Mouse (Mus musculus): Measurements from ENCODE around the gene Gsg1.
A peak's percentile ranks its signal among the peaks of the same experiment; 100 is the strongest.

Gsg1 gene

DNA sequence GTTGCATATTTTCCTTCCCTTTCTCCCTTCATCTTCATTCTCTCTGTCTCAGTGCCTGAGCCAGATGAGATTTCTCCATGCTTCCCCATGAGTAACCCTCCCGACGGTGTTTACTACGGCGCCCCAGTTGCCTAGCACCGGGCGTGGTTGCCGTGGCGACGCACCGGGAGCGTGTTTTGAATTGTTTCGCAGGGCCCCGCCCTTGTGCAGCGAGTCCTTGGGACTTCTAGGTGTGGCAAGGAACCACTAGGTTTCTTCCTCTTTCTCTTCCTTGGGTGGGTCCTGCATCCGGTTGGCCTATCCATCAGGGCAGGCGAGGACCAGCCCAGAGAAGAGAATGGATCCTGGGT, 1.4 kb downstream of the Gsg1 start:
- DNase-seq = peak; percentile 74

DNA sequence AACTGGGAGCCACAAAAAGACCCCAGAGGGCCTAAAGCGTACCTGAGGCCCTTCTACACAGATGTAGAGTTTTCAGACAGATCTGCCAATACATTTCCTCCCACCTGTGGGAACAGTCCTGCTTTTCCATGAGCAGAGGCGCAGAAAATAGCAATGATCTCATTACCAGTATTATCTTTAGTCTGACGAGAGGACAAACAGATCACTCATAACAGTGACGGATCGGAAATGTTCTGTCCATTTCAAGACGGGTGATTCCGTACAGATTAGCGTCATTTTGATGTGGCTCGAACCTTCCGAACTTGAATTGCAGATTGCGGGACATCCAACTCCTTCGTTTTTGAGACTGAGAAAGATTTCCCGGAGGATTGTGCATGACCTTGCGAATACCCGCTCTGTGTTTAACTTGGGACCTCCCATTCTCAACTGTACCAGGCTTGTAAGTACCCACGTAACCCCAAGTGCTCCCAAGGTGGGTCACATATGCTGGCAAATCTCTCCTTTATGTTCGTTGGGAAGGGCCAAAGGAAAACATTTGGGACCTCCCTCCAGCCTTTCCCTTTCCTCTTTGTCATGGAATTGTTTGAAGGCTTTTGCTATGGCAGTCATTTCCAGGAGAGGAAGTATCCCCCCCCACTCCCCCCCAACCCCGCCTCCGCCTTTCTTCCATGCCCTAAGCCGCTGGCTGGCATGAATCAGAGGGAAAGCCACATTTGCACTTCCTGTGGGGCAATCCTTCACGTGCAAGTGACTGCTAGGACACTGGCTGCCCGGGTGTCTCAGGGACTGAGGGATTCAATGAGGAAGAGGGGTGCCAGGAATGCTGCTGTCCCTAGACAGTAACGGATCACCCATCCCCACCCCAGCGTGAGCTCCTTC, 2.1 kb downstream of the Gsg1 start:
- DNase-seq = peak; percentile 15

DNA sequence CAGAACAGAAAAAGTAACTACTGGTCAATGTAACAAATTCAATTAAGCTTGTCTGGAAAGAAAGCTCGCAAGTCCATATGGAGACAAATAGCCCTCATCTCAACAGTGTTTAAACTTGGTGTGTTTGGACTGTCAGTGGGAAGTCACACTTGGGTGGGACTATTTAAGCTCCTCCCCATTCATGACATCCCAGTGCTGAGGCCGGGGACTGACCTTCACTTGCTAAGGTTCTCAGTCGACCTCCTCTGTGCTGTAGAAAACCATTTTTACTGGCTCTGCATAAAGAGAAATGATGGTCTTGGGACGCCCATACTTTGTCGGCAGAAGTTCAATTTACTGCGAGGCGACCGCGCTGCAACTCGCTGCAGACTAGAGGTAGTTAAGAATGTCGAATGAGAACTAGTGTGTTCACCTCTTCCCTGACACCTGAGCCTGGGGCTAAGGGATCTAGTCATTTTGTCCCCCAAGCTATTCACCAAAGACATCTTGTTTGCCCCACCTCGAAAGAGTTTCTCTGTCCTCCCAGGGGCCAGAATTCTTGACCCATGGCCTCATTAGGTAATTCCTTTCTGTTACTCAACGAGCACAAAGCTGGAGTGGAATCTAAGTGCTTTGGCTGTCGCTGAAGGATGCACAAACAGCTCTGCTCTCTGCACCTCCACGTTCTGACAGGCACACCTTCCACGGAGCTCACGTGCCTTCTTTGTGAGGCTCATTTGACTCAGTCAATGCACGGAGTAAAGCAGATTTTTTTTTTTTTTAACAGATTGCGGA, 3.0 kb downstream of the Gsg1 start:
- DNase-seq = peak; percentile 8

DNA sequence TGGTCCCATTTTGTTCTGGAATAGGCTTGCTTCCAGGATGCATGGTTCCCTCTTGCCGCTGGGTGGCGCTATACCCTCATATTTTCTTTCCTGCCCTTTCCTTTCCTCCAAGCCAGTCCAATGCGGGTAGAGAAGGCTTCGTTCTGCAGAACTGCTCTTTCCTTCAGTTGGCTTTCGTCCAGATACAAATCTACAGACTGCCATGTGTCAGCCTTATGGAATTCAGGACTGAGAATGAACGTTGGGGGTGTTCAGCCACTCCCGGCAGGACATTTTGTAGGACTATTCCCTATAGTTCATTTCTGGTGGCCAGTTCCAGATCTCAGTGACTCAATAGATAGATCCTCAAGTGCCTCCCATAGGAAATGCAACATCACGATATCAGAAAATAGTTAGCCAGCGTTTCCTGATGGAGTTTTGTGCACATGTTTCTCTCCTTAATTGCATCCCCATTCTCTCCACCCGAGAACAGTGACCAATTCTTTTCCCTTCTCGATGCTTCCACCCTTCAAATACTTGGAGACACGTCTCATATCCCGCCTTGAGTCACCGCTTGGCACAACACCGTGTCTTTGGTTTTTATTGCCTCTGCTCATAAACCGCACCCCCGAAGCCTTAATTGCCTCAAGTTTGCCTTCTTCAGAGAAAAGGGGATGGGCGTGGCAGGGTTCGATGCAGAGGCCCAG, 4.2 kb downstream of the Gsg1 start:
- DNase-seq = peak; percentile 72

DNA sequence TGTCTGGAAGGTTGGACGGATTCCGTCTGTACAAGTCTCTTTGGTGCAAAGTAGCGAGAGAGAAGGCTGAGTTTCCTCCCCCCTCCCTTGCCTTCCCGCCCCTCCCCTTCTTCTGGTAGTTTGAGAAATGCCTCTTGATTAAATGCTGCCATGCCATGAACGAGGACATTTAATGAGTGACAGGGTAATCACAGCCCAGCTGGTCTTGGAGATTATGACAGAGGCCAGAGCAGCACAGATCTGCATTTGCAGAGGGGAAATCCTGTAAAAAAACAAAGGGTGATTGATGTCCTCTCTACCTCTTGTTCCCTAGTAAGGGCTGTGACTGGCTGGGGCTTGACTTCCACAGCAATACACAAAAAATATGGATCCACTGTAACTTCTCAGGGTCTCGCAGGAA, 6.3 kb downstream of the Gsg1 start:
- DNase-seq = no peak

DNA sequence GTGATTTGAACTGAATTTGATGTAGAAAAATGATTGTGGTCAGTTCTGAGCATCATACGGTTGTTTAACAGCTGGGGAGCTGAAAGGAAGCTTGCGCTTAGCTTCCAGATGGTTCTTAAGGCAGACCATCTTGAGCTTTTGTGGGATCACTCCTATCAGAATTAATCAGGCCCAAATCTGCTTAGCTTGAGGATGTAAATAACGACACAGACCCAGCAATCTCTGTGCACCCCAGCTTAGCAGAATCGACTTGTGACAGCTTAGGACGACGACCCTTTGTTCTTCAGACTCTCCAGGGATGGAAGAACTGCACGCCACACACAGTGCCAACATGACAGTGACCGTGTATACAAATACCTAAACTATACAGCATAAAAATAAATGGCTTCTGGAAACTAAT, 8.6 kb downstream of the Gsg1 start:
- no peak for DNase-seq

DNA sequence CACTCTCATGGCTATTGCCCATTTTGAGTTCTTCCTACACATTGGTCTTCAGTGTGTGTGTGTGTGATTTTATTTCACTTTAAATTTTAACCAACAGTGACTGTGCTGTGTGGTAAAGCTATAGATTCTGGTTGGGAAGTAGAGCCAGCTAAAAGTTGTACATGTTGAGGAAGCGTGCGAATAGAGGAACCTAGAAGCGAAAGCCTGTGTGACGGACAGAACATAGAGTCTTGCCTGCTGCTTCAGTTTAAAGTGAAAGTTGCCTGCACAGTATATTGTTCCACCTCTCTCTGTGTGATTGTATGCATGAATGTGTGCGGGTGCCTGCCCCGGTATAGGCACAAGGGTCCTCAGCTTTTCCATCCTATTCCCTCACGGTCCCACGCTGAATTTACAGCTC, 13.8 kb downstream of the Gsg1 start:
- no peak for DNase-seq

DNA sequence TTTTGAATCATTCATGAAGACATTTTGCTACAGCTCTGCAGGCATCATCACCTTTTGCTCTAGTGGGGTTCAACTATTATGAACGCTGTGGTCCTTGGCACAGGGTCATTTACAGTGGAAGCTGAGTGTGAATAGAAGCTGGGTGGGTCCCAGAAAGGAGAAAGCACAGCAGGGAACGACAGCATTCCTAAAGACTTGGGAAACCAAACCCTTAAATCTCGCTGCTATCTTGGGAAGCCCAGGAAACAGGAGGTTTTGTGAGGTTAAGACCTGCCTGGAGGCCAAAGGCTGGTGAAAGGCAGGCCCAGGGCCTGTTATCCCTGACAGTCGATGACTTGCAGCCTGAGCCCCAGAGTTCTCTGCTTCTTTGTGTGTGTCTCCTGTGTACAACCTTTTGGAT, 15.9 kb downstream of the Gsg1 start:
- no peak for DNase-seq

DNA sequence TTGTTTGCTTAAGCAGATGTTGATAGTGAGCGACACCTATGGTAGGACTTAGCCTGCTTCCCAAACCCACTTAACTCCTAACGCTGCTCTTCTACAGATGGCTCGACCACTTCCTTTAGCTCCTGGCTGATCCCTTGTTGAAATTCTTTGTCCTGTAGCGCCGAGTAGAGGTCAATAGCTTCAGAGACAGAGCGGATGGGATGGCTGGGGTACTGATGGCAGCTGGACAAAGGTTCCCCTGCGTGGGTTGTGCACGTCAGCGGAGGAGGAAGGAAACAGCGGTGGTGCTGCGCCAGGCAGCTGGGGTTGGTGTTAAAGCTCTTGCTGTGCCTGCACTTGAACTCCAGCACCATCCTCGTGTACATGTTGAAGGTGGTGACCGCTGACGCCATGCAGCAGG, 16.8 kb downstream of the Gsg1 start:
- DNase-seq = no peak

DNA sequence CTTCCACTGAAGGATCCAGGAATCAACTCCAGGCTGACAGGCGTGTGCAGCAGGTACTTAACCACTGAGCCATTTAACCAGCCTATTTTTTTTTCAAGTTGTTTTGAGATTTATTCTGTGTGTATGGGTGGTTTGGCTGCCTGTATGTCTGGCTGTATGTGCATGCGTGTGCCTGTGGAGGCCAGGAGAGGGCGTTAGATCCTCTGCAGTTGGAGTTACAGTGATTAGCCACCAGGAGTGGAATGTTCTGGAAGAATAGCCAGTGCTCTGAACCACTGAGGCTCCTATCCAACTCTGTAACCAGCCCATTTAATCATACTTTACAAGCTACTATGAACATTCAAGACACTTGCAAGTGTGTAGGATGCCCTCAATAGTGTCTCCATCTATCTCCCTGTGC, 17.6 kb downstream of the Gsg1 start:
- DNase-seq = no peak

DNA sequence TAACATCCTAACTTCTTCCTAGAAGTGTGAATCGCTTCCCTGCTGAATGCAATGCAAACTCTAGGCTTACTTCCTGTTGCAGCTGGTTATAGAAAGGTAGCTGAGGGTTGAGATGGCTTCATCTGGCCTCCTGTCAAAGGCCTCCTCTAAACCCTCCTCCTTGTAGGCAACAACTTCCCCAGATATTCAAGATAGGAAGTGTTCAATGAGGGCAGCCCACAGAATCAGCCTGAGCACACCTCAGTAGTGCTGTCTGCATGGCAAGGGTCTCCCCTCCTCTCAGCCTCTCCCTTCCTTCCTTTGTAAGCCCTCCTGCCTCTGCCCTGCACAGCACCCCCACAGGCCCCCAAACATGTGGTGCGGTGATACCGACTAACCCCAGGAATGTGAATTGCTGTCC, 18.4 kb downstream of the Gsg1 start:
- no peak for DNase-seq

DNA sequence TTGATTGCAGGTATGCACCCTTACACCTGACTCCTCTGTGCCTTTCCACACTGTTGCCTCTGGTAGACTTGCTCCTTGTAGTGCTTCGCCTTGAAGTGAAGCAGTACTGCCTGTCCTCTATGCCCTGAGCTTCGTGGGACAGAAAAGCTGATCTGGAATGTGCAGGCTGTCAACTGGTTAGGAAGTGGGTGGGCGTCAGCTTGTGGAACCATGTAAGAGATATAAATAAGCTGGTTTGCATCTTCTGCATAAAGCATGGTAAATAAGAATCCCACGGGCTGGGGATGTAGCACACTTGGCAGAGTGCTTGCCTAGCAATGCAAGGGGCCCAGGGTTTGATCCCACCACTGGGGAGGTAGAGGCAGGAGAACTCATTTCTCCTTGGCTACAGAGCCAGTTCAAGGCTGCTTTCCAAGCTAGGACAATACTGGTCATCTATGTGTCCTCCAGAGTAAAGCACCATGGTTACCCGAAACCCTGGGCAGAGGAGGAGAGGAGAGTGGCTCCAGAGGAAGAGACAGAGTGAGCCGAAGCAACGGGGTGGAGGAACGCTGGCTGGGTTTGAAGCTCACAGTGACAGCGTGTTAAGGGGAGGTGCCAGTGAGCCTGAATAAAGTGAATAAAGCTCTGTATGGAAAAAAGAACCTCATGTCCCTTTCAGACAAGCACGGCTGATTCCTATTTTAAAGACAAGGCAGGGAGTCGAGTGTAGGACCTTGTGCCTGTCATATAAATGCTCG, 21.5 kb downstream of the Gsg1 start:
- DNase-seq = no peak

DNA sequence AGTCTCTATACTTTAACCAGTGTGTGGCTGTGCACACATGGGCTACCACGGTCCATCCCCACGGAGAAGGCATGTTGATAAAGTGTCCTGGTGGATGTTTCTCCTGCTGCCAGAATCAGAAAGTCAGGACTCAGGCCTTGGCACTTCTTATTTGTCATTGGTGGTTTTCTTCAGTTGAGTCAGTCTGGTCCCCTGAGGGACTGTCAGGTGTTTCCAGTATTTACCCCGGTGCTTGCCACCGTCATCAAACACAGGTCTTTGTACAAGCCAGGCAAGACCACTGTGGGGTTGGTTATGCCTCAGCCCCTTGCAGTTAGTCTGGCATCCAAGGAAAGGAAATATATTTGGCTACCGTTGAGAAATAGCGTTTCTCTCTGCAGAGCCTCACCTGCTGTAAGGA, 23.6 kb downstream of the Gsg1 start:
- DNase-seq = no peak

DNA sequence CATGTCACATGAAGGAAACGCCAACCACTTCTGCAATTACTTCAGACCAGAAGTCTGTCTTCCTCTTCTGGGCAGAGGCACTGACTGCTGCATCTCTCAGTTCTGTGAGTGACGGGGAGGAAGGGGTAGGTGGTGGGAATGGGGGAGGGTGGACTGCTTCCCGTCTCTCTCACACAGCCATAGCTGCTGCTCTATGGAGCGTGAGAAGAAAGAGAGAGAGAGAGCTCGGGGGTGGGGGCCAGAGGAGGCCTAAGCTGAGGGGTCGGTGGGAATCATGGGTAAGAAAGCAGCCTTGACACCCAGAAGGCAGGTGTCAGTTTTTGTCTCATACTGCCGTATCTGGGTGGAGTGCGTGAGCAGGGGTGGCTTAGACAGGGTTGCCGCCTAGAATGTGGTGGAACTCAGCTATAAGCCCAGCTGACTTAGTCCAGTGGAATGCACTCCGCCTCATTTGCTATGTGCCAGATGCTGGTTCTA, 25.6 kb downstream of the Gsg1 start:
- peak; percentile 7 for DNase-seq

DNA sequence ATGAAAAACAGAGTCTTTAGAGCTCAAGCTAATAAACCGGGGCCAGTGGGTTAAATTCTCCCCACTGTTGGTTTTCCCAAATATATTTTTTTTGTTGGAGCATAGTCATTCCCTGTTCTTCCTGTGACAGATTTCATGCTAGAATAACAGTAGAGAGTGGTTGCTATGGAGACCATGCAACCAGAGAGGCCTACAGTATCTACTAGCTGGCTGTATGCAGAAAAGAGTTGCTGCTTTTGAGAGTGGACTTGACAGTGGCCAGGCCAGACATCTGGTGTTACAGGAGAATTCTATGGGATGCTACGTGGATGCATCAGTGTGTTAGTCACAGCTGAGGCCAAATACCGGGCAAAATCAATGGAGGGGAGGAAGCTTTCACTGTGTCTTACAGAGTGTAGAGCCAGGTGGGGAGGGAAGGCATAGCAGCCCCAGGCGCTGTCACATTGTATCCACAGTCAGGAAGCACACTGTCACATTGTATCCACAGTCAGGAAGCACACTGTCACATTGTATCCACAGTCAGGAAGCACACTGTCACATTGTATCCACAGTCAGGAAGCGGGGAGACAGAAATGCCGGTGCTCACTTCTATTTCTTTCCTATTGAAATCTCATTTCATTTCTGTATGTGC, 30.2 kb downstream of the Gsg1 start:
- DNase-seq = no peak

DNA sequence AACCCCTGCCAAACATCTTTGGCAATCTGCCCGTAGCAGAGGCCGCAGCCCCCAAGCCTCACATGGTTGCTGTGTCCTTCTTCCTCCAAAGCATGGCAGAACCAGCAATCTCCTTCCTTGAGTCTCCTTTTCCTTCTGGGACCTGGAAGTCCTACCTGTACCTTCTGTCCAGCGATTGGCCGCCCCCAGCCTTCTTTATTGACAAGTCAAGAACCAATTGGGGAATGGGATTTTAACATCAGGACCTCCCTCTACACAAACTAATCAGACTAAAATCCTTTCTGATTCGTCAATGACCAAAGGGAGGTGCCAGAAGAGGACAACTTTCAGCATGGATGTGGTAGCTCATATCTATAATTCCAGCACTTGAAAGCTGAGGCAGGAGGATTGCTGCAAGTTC, 34.2 kb downstream of the Gsg1 start:
- DNase-seq = no peak

DNA sequence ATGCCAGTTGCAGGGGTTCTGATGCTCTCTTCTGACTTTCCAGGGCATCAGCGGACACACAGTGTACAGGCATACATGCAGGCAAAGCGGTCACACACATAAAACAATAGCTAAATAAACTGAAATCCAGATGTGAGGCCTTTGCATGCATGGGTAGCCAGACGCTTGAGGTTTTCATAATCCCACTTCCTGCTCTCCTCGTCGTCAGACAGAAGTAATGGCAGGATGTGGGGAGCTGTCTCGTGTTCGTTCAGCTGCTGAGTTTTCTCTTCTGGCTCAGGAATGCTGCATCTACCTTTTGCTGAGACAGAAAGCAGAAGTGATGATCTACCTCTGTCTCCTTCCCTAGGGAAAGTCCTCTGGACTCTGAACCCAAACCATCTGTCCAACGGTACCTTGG, 35.8 kb downstream of the Gsg1 start:
- no peak for DNase-seq

DNA sequence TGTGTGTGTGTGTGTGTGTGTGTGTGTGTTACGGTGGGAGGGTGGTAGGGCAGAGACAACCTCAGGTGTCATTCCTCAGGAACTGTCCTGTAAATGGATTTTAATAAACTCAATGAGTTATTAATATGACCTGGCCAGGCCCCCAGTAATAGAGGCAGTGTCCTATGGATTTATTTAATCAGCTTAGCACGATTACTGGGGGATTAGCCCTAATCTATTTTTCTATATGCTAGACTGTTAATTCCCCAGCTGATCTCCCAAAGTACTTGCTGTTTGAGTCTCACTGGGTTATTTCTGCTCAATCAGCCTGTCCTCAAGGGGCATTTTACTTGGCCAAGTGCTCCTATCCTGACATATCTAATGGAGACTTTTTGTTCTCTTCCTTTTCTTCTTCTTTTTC, 41.5 kb downstream of the Gsg1 start:
- DNase-seq = no peak

DNA sequence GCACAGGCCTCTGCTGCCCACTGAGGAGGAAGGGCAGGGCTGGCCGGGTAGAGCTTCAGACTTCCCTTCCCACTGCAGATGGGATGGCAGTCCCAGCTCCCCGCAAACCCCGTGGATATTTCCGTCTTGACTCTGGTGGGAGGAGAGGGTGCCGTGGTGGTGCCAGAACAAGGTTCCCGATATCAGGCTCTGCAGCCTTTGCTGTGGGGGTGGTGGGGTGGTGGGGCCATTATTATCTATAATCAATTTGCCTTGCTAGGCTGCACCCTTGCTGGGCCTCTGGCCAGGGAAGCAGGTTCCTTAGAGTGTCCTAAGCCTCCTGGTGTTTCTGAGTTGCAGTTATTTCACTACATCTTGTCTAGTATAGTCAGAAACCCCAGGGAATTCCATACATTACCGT, 43.0 kb downstream of the Gsg1 start:
- no peak for DNase-seq

DNA sequence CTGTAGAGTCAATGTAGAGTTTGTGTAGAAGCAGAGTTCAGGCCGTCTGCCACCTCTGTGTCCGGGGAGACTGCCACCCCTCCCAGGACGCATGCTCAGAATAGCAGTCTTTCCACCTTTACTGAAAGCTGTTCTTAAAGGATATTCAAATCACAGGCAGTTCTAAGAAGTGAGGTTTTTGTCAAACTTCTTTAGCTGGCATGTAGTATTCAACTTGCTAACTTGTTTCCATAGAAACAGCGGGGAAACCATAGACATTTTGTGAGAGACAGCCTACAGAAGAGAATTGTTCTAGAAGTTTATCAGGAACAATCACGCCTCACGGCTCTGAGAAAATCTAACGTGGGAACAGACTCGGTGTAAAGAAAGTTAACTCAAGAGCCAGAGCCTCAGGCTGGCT, 47.2 kb downstream of the Gsg1 start:
- DNase-seq = no peak

DNA sequence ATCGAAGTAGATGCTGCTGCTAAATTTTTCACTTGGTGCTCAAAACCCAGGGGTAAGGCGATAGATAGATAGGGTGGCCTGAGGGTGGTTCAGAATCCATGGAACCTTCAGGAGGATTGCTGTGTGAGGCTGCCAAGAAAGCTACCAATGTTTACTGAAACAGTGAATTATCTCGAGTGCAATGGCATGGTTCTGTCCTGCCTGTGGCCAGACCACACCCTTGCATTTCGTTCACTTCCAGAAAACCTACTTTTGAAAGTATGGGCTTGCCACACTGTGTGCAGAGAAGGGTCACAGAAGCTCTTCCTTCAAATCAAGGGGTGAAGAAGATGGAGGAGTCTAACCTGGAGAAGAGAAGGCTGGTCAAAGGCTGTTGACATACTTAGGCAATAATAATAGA, 48.3 kb downstream of the Gsg1 start:
- DNase-seq = no peak

DNA sequence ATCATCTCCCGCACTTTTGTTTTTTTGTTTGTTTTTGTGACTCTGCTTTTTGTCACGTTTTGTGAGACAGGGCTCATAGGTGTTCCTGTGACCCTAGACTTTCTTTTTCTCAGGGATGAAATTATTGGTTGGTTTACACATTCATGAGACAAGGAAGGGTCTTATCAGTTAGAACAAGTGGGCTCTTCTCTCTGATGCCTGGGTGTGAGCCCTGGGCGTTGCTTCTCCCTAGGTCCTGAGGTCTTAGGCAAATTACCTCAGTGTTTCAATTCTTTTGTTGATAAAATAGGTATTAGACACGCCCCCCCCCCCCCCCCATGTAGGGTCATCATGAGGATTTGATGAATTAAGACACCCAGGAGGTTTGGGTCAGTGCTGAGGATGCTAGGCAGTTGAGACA, 49.3 kb downstream of the Gsg1 start:
- DNase-seq = no peak

DNA sequence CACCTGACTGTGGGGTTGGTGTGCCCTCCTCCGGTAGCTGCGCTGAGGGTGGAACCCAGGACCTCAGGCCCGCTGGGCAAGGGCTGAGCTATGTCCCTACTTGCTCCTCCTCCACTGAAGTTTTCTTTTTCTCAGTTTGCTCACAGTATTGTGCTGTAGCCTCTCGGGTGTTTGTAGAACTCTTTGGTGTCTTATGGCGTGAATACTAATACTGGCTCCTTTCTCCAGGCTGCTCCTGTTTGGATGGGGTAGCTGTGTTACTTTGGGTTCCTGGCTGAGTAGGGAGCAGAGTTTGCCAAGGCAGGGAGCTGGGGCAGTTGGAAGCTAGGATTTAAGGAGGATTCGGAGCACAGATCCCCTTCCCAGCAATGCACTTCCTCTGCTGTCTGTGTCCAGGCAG, 50.4 kb downstream of the Gsg1 start:
- DNase-seq = no peak

Measured in kidney, adult 9 months (tissue).